Mouse (Mus musculus) MEL (cell line): ENCODE results near the gene Slc7a5. TPM values are rescaled to one million over a fixed set of nuclear protein-coding genes. Genes with fewer than 3 reads are reported as not detected.

Experiments
- DNase-seq: peaks from one replicate; pipeline ENCODE4 v3.0.0; 2011; ENCODE audit warnings: low read depth, low spot score
- H3K27ac ChIP-seq: 2 replicates; pipeline ENCODE4 v1.5.1; 2012; ENCODE audit warnings: low read depth, mild to moderate bottlenecking, control low read depth, low read length, moderate library complexity; ENCODE audit not compliant: control insufficient read depth
- H3K27me3 ChIP-seq, 2 experiments: fragments of 150-350 bp in 1 of 2; sonication (generic) in 1 of 2; 2 replicates each; pipeline ENCODE4 v1.6.1; 2012; ENCODE audit warnings: low read length in 2 of 2, mild to moderate bottlenecking in 2 of 2, improper control_type of control experiment in 1 of 2, moderate library complexity in 1 of 2; ENCODE audit not compliant: insufficient read depth in 2 of 2, control insufficient read depth in 1 of 2
- H3K36me3 ChIP-seq, 2 experiments: 2 replicates each; pipeline ENCODE4 v1.6.1; 2012 to 2014; ENCODE audit warnings: low read length in 2 of 2, improper control_type of control experiment in 1 of 2, inconsistent platforms in 1 of 2, mild to moderate bottlenecking in 1 of 2; ENCODE audit not compliant: insufficient read depth in 2 of 2, control insufficient read depth in 1 of 2
- H3K4me1 ChIP-seq, 2 experiments: fragments of 150-350 bp in 1 of 2; sonication (generic) in 1 of 2; 2 replicates each; pipeline ENCODE4 v1.6.1; 2012; ENCODE audit warnings: low read length in 2 of 2, improper control_type of control experiment in 1 of 2, mild to moderate bottlenecking in 1 of 2; ENCODE audit not compliant: insufficient read depth in 2 of 2, control insufficient read depth in 1 of 2
- H3K4me3 ChIP-seq, 2 experiments: fragments of 150-350 bp in 1 of 2; sonication (generic) in 1 of 2; 2 replicates each; pipeline ENCODE4 v1.5.1; 2012; ENCODE audit warnings: low read depth in 2 of 2, low read length in 2 of 2, mild to moderate bottlenecking in 2 of 2, moderate library complexity in 2 of 2, control low read depth in 1 of 2, improper control_type of control experiment in 1 of 2; ENCODE audit not compliant: control insufficient read depth in 1 of 2, insufficient read depth in 1 of 2
- H3K79me2 ChIP-seq: 2 replicates; pipeline ENCODE4 v1.6.1; 2012; ENCODE audit warnings: mild to moderate bottlenecking, low read length, moderate library complexity; ENCODE audit not compliant: control insufficient read depth, poor library complexity, insufficient read depth
- H3K9ac ChIP-seq: 2 replicates; pipeline ENCODE4 v1.6.1; 2012; ENCODE audit warnings: low read depth, mild to moderate bottlenecking, control low read depth, low read length, moderate library complexity; ENCODE audit not compliant: control insufficient read depth, poor library complexity, severe bottlenecking
- H3K9me3 ChIP-seq: fragments of 150-350 bp; sonication (generic); replicated peaks from 2 replicates; pipeline ENCODE4 v1.6.1; 2012; ENCODE audit warnings: mild to moderate bottlenecking, low read length, improper control_type of control experiment, moderate library complexity; ENCODE audit not compliant: insufficient read depth
- BHLHE40 ChIP-seq: IDR thresholded peaks from 2 replicates; pipeline ENCODE4 v1.6.1; 2012; ENCODE audit warnings: low read depth, mild to moderate bottlenecking, inconsistent platforms, low read length, improper control_type of control experiment, borderline replicate concordance
- CHD1 ChIP-seq: IDR thresholded peaks from 2 replicates; pipeline ENCODE4 v1.6.1; 2012; ENCODE audit warnings: low read depth, mild to moderate bottlenecking, inconsistent platforms, low read length, improper control_type of control experiment
- CTCF ChIP-seq, 3 experiments: IDR thresholded peaks in 2 of 3; conservative IDR thresholded peaks in 1 of 3; 2 replicates each; pipeline ENCODE4 v1.5.1; 2011 to 2012; ENCODE audit warnings: low read length in 3 of 3, low read depth in 2 of 3, mild to moderate bottlenecking in 2 of 3, improper control_type of control experiment in 1 of 3, inconsistent platforms in 1 of 3, mixed read lengths in 1 of 3, moderate library complexity in 1 of 3; ENCODE audit not compliant: control insufficient read depth in 1 of 3, insufficient read depth in 1 of 3, poor library complexity in 1 of 3, severe bottlenecking in 1 of 3
- E2F4 ChIP-seq: IDR thresholded peaks from 2 replicates; pipeline ENCODE4 v1.6.1; 2011; ENCODE audit warnings: low read depth, low read length, improper control_type of control experiment, borderline replicate concordance
- ELF1 ChIP-seq: IDR thresholded peaks from 2 replicates; pipeline ENCODE4 v1.6.1; 2014; ENCODE audit warnings: low read depth, mild to moderate bottlenecking, inconsistent platforms, low read length, improper control_type of control experiment, moderate library complexity
- EP300 ChIP-seq, 2 experiments: IDR thresholded peaks; 2 replicates each; pipeline ENCODE4 v1.6.1; 2011; ENCODE audit warnings: improper control_type of control experiment in 2 of 2, low read length in 2 of 2, low read depth in 1 of 2, mild to moderate bottlenecking in 1 of 2
- ETS1 ChIP-seq: IDR thresholded peaks from 2 replicates; pipeline ENCODE4 v1.6.1; 2012; ENCODE audit warnings: low read depth, mild to moderate bottlenecking, inconsistent platforms, low read length, improper control_type of control experiment, moderate library complexity
- GABPA ChIP-seq: IDR thresholded peaks from 2 replicates; pipeline ENCODE4 v1.6.1; 2012; ENCODE audit warnings: low read depth, mild to moderate bottlenecking, inconsistent platforms, low read length, improper control_type of control experiment, moderate library complexity
- GATA1 ChIP-seq: IDR thresholded peaks from 2 replicates; pipeline ENCODE4 v1.6.1; 2011; ENCODE audit warnings: low read depth, low read length, improper control_type of control experiment
- HCFC1 ChIP-seq: IDR thresholded peaks from 2 replicates; pipeline ENCODE4 v1.6.1; 2012; ENCODE audit warnings: low read depth, mild to moderate bottlenecking, inconsistent platforms, low read length, improper control_type of control experiment, moderate library complexity
- JUND ChIP-seq: IDR thresholded peaks from 2 replicates; pipeline ENCODE4 v1.6.1; 2011; ENCODE audit warnings: low read depth, mild to moderate bottlenecking, improper control_type of control experiment, low read length
- KAT2A ChIP-seq: conservative IDR thresholded peaks from 2 replicates; pipeline ENCODE4 v1.6.1; 2012; ENCODE audit warnings: low read depth, low read length, improper control_type of control experiment, inconsistent platforms
- MAFK ChIP-seq: IDR thresholded peaks from 2 replicates; pipeline ENCODE4 v1.6.1; 2011; ENCODE audit warnings: low read depth, mild to moderate bottlenecking, low read length, improper control_type of control experiment, borderline replicate concordance
- MAX ChIP-seq: IDR thresholded peaks from 2 replicates; pipeline ENCODE4 v1.6.1; 2011; ENCODE audit warnings: low read length, improper control_type of control experiment
- MAZ ChIP-seq: IDR thresholded peaks from 2 replicates; pipeline ENCODE4 v1.6.1; 2012; ENCODE audit warnings: low read depth, mild to moderate bottlenecking, inconsistent platforms, low read length, improper control_type of control experiment
- MEF2A ChIP-seq: IDR thresholded peaks from 2 replicates; pipeline ENCODE4 v1.6.1; 2014; ENCODE audit warnings: low read depth, mild to moderate bottlenecking, inconsistent platforms, low read length, improper control_type of control experiment; ENCODE audit not compliant: poor library complexity, insufficient replicate concordance, severe bottlenecking; ENCODE audit errors: extremely low read depth
- MXI1 ChIP-seq: IDR thresholded peaks from 2 replicates; pipeline ENCODE4 v1.6.1; 2011; ENCODE audit warnings: mild to moderate bottlenecking, low read depth, low read length, improper control_type of control experiment
- MYB ChIP-seq: IDR thresholded peaks from 2 replicates; pipeline ENCODE4 v1.6.1; 2011; ENCODE audit warnings: mild to moderate bottlenecking, low read depth, low read length, improper control_type of control experiment
- MYC ChIP-seq: IDR thresholded peaks from 2 replicates; pipeline ENCODE4 v1.6.1; 2011; ENCODE audit warnings: low read depth, mild to moderate bottlenecking, low read length, improper control_type of control experiment, moderate library complexity
- NELFE ChIP-seq: IDR thresholded peaks from 2 replicates; pipeline ENCODE4 v1.6.1; 2011; ENCODE audit warnings: low read depth, low read length, improper control_type of control experiment
- NRF1 ChIP-seq: IDR thresholded peaks from 2 replicates; pipeline ENCODE4 v1.6.1; 2014; ENCODE audit warnings: low read depth, mild to moderate bottlenecking, inconsistent platforms, low read length, improper control_type of control experiment, moderate library complexity; ENCODE audit not compliant: poor library complexity, insufficient read depth, severe bottlenecking
- POLR2A ChIP-seq, 2 experiments: IDR thresholded peaks; 2 replicates each; pipeline ENCODE4 v1.6.1; 2011 to 2012; ENCODE audit warnings: low read length in 2 of 2, mild to moderate bottlenecking in 2 of 2, control low read depth in 1 of 2, improper control_type of control experiment in 1 of 2, low read depth in 1 of 2, moderate library complexity in 1 of 2; ENCODE audit not compliant: control insufficient read depth in 1 of 2, insufficient read depth in 1 of 2, poor library complexity in 1 of 2
- POLR2AphosphoS2 ChIP-seq: IDR thresholded peaks from 2 replicates; pipeline ENCODE4 v1.6.1; 2011; ENCODE audit warnings: low read length, improper control_type of control experiment
- POLR2AphosphoS5 ChIP-seq: IDR thresholded peaks from 2 replicates; pipeline ENCODE4 v1.6.1; 2012; ENCODE audit warnings: low read depth, borderline replicate concordance, mild to moderate bottlenecking, inconsistent platforms, low read length, moderate library complexity, mixed read lengths
- RAD21 ChIP-seq: IDR thresholded peaks from 2 replicates; pipeline ENCODE4 v1.6.1; 2011; ENCODE audit warnings: mild to moderate bottlenecking, low read depth, low read length, improper control_type of control experiment
- RCOR1 ChIP-seq: IDR thresholded peaks from 2 replicates; pipeline ENCODE4 v1.6.1; 2012; ENCODE audit warnings: low read depth, mild to moderate bottlenecking, inconsistent platforms, low read length, improper control_type of control experiment
- SIN3A ChIP-seq: IDR thresholded peaks from 2 replicates; pipeline ENCODE4 v1.6.1; 2012; ENCODE audit warnings: low read length, improper control_type of control experiment, inconsistent platforms
- SMC3 ChIP-seq: IDR thresholded peaks from 2 replicates; pipeline ENCODE4 v1.6.1; 2011; ENCODE audit warnings: low read depth, low read length, improper control_type of control experiment
- TAL1 ChIP-seq: IDR thresholded peaks from 2 replicates; pipeline ENCODE4 v1.6.1; 2012; ENCODE audit warnings: mild to moderate bottlenecking, inconsistent platforms, low read length, moderate library complexity, mixed read lengths
- TBP ChIP-seq: IDR thresholded peaks from 2 replicates; pipeline ENCODE4 v1.8.0; 2011; ENCODE audit warnings: low read depth, low read length, improper control_type of control experiment
- TCF12 ChIP-seq: IDR thresholded peaks from 2 replicates; pipeline ENCODE4 v1.6.1; 2014; ENCODE audit warnings: low read depth, mild to moderate bottlenecking, inconsistent platforms, low read length, improper control_type of control experiment, moderate library complexity
- UBTF ChIP-seq: IDR thresholded peaks from 2 replicates; pipeline ENCODE4 v1.6.1; 2012; ENCODE audit warnings: low read depth, mild to moderate bottlenecking, inconsistent platforms, low read length, improper control_type of control experiment, moderate library complexity, borderline replicate concordance; ENCODE audit not compliant: insufficient read depth
- USF1 ChIP-seq: IDR thresholded peaks from 2 replicates; pipeline ENCODE4 v1.6.1; 2014; ENCODE audit warnings: low read depth, mild to moderate bottlenecking, inconsistent platforms, low read length, improper control_type of control experiment, moderate library complexity
- USF2 ChIP-seq, 2 experiments: IDR thresholded peaks; 2 replicates each; pipeline ENCODE4 v1.6.1; 2011 to 2012; ENCODE audit warnings: improper control_type of control experiment in 2 of 2, low read length in 2 of 2, borderline replicate concordance in 1 of 2, inconsistent platforms in 1 of 2, low read depth in 1 of 2, mild to moderate bottlenecking in 1 of 2; ENCODE audit not compliant: insufficient read depth in 1 of 2
- ZKSCAN1 ChIP-seq: IDR thresholded peaks from 2 replicates; pipeline ENCODE4 v1.6.1; 2012; ENCODE audit warnings: low read depth, mild to moderate bottlenecking, inconsistent platforms, low read length, improper control_type of control experiment, moderate library complexity
- ZMIZ1 ChIP-seq: IDR thresholded peaks from 2 replicates; pipeline ENCODE4 v1.6.1; 2012; ENCODE audit warnings: low read depth, mild to moderate bottlenecking, inconsistent platforms, low read length, improper control_type of control experiment, moderate library complexity
- ZNF384 ChIP-seq: IDR thresholded peaks from 2 replicates; pipeline ENCODE4 v1.6.1; 2012; ENCODE audit warnings: low read depth, mild to moderate bottlenecking, inconsistent platforms, low read length, improper control_type of control experiment
- polyA plus RNA-seq, 2 experiments: library from polyadenylated mRNA; stranded (reverse) in 1 of 2; unstranded in 1 of 2; fragments of >175 nt in 1 of 2; fragments of >200 nt in 1 of 2; gene quantifications; 2 replicates each; pipeline versions ENCODE4 v1.2.1 to v1.2.4; 2012; ENCODE audit warnings: low replicate concordance in 2 of 2, low read depth in 1 of 2; ENCODE audit not compliant: insufficient read length in 2 of 2, insufficient read depth in 1 of 2, missing spikeins in 1 of 2
- total RNA-seq: library from RNA; depleted of rRNA; stranded (reverse); fragments of 300-350 nt; gene quantifications from 2 replicates; pipeline ENCODE4 v1.2.3, GENCODE M21; 2012

The Slc7a5 gene
- total and polyA plus RNA-seq, 3 experiments, result 55.0 to 263 (median 108) TPM

GRCm38 (mm10) chr8:121947753-121948141, 40.3 kb upstream of the Slc7a5 start:
- Histone ChIP-seq H3K9me3 (no peaks in the 10 kb centered on the region), H3K4me1 (peaks cover 0 to 22% of the 10 kb centered on the region in 2 experiments; a peak in 3 of 4 replicates), H3K4me3 (peak overlapping the region; percentile 58 to 61), H3K27ac (peak overlapping the region; percentile 79), H3K27me3 (no peaks in the 10 kb centered on the region), H3K79me2 (peaks cover 20% of the 10 kb centered on the region), H3K36me3 (peaks cover 0 to 17% of the 10 kb centered on the region in 2 experiments; a peak in 2 of 4 replicates), H3K9ac (peak overlapping the region; percentile 72)
- DNase-seq, result peak; percentile 97
- TF ChIP-seq CTCF (IDR thresholded peaks at IDR 0.05 in 2 of 3, conservative IDR thresholded peaks at IDR 0.05 in 1 of 3; ENCODE audit: control insufficient read depth in 1 of 3, insufficient read depth in 1 of 3, low read depth in 2 of 3, low read length in 3 of 3, poor library complexity in 1 of 3, severe bottlenecking in 1 of 3) (no peak), ELF1 (peak; percentile 50), MAZ (peak; percentile 42; the same call in 1 of the 2 replicates), BHLHE40 (no peak), RAD21 (no peak), GABPA (no peak), MYC (peak; percentile 40; the same call in 1 of the 2 replicates), E2F4 (peak; percentile 91; the same call in 1 of the 2 replicates), USF1 (0 out of 2 replicates have a peak, but pooled peaks have one; percentile 16), MYB (no peak), ETS1 (0 out of 2 replicates have a peak, but pooled peaks have one; percentile 56), GATA1 (no peak), TCF12 (peak; percentile 29; the same call in 1 of the 2 replicates), USF2 (IDR thresholded peaks at IDR 0.05; ENCODE audit: borderline replicate concordance in 1 of 2, insufficient read depth in 1 of 2, low read depth in 1 of 2, low read length in 2 of 2) (no peak), MEF2A (no peak), POLR2AphosphoS5 (no peak), TAL1 (no peak), HCFC1 (peak; percentile 64), ZKSCAN1 (no peak), TBP (peak; percentile 70; the same call in 1 of the 2 replicates), SMC3 (no peak), NELFE (peak; percentile 66; the same call in 1 of the 2 replicates), SIN3A (peak; percentile 89), POLR2AphosphoS2 (peak; percentile 36; the same call in 1 of the 2 replicates), ZNF384 (no peak), KAT2A (no peak; the same call in 1 of the 2 replicates), EP300 (IDR thresholded peaks at IDR 0.05; ENCODE audit: low read depth in 1 of 2, low read length in 2 of 2) (no peak), MAFK (no peak), RCOR1 (no peak), MAX (peak; percentile 77; the same call in 1 of the 2 replicates), UBTF (no peak), CHD1 (no peak), NRF1 (no peak), POLR2A (IDR thresholded peaks at IDR 0.05; ENCODE audit: control insufficient read depth in 1 of 2, insufficient read depth in 1 of 2, low read depth in 1 of 2, low read length in 2 of 2, poor library complexity in 1 of 2) (peak; percentile 63 to 68), ZMIZ1 (peak; percentile 63; the same call in 1 of the 2 replicates), JUND (no peak), MXI1 (peak; percentile 71)
